Mouse (Mus musculus) heart, embryonic 14.5 days (tissue): Measurements from ENCODE around the gene Slc34a2. TPM values are rescaled to one million over a fixed set of nuclear protein-coding genes. Genes with fewer than 3 reads are reported as not detected.

ENCODE experiments used
- ATAC-seq: fragments of 200-750 bp; cut with Nextera tagmentation; 2 replicates; pipeline ENCODE4 v1.8.0; 2017; ENCODE audit warnings: low read depth, moderate TSS enrichment; ENCODE audit not compliant: insufficient number of reproducible peaks, insufficient read depth, low FRiP score
- H3K27ac ChIP-seq, 2 experiments: fragments of 200-500 bp in 1 of 2; fragments of 300-500 bp in 1 of 2; sonication (generic) in 1 of 2; replicated peaks in 1 of 2; 2 replicates each; pipeline ENCODE4 v1.5.1; 2012 to 2014; ENCODE audit warnings: low read depth in 2 of 2, low read length in 2 of 2, control low read depth in 1 of 2, mild to moderate bottlenecking in 1 of 2, mixed read lengths in 1 of 2; ENCODE audit not compliant: control insufficient read depth in 1 of 2, insufficient read depth in 1 of 2
- H3K27me3 ChIP-seq: fragments of 300-500 bp; sonication (generic); 2 replicates; pipeline ENCODE4 v1.6.1; 2014; ENCODE audit warnings: mild to moderate bottlenecking, low read length, control low read depth; ENCODE audit not compliant: control insufficient read depth, insufficient read depth
- H3K36me3 ChIP-seq: fragments of 300-500 bp; sonication (generic); 2 replicates; pipeline ENCODE4 v1.6.1; 2014; ENCODE audit warnings: mild to moderate bottlenecking, control low read depth, low read length, mixed read lengths; ENCODE audit not compliant: control insufficient read depth, insufficient read depth
- H3K4me1 ChIP-seq, 2 experiments: fragments of 200-500 bp in 1 of 2; fragments of 300-500 bp in 1 of 2; sonication (generic) in 1 of 2; 2 replicates each; pipeline ENCODE4 v1.6.1; 2012 to 2014; ENCODE audit warnings: low read length in 2 of 2, control low read depth in 1 of 2, mixed read lengths in 1 of 2; ENCODE audit not compliant: control insufficient read depth in 2 of 2, insufficient read depth in 2 of 2
- H3K4me2 ChIP-seq: fragments of 300-500 bp; sonication (generic); 2 replicates; pipeline ENCODE4 v1.6.1; 2014; ENCODE audit warnings: mild to moderate bottlenecking, low read length
- H3K4me3 ChIP-seq, 2 experiments: fragments of 200-500 bp in 1 of 2; fragments of 300-500 bp in 1 of 2; sonication (generic) in 1 of 2; 2 replicates each; pipeline ENCODE4 v1.5.1; 2012 to 2014; ENCODE audit warnings: low read length in 2 of 2, mild to moderate bottlenecking in 2 of 2, control low read depth in 1 of 2, low read depth in 1 of 2, moderate library complexity in 1 of 2; ENCODE audit not compliant: control insufficient read depth in 1 of 2, insufficient read depth in 1 of 2
- H3K9ac ChIP-seq: fragments of 300-500 bp; sonication (generic); 2 replicates; pipeline ENCODE4 v1.6.1; 2014; ENCODE audit warnings: mild to moderate bottlenecking, low read length
- H3K9me3 ChIP-seq: fragments of 300-500 bp; sonication (generic); 2 replicates; pipeline ENCODE4 v1.6.1; 2016; ENCODE audit warnings: low read length, control low read depth; ENCODE audit not compliant: control insufficient read depth
- WGBS: fragments of 180-500 bp; shearing (Covaris S2); extraction: QIAGEN DNeasy Blood & Tissue Kit; methylation state at CpG from one replicate; pipeline ENCODE4 v1.1.7; 2014; 5-methylcytosine and 5-hydroxymethylcytosine counted together
- polyA plus RNA-seq: library from polyadenylated mRNA; unstranded; fragments of >200 nt; fragmentation: Nextera tagmentation; extraction: Ambion mirVana; gene quantifications from 2 replicates; pipeline ENCODE4 v1.2.1, GENCODE M21; 2014

Gene Slc34a2
- polyA plus RNA-seq, 1 experiment from 2014 or later = not detected

- no peak overlapping the region for H3K4me3 ChIP-seq
- H3K36me3 ChIP-seq = no peaks in the 10 kb centered on the region
- H3K9me3 ChIP-seq = no peaks in the 10 kb centered on the region
- H3K4me1 ChIP-seq = peaks cover 7 to 8% of the 10 kb centered on the region in 2 experiments
- H3K9ac ChIP-seq = no peak overlapping the region
- no peak overlapping the region for H3K4me2 ChIP-seq
- H3K27me3 ChIP-seq = 0 out of 2 replicates have a peak, but pooled peaks cover 4% of the 10 kb centered on the region
- H3K27ac ChIP-seq = no peak overlapping the region
- 75% methylated on average over 9 of the region's 11 CpGs for WGBS
- ATAC-seq = no peak
These were observed 40.8 kb upstream of the Slc34a2 start for GRCm38 (mm10) chr5:52997032-52997431.

GRCm38 (mm10) chr5:52998097-52998760 lies 39.7 kb upstream of the Slc34a2 start:
- H3K27me3 ChIP-seq = 0 out of 2 replicates have a peak, but pooled peaks cover 4% of the 10 kb centered on the region
- H3K27ac ChIP-seq = no peak overlapping the region
- H3K36me3 ChIP-seq = no peaks in the 10 kb centered on the region
- H3K4me1 ChIP-seq = peaks cover 7 to 8% of the 10 kb centered on the region in 2 experiments
- no peak overlapping the region for H3K4me3 ChIP-seq
- H3K9me3 ChIP-seq = no peaks in the 10 kb centered on the region
- 84% methylated on average over 6 of the region's 6 CpGs for WGBS
- H3K4me2 ChIP-seq = no peak overlapping the region
- H3K9ac ChIP-seq = no peak overlapping the region
- ATAC-seq = no peak

- 63% methylated on average over 5 of the region's 5 CpGs for WGBS
- Histone ChIP-seq H3K27ac (no peak overlapping the region), H3K4me2 (no peak overlapping the region), H3K9ac (no peak overlapping the region), H3K36me3 (no peaks in the 10 kb centered on the region), H3K9me3 (peaks cover 4% of the 10 kb centered on the region), H3K4me1 (peaks cover 7 to 8% of the 10 kb centered on the region in 2 experiments), H3K4me3 (no peak overlapping the region), H3K27me3 (0 out of 2 replicates have a peak, but pooled peaks cover 4% of the 10 kb centered on the region)
- no peak for ATAC-seq
These were observed 37.6 kb upstream of the Slc34a2 start for GRCm38 (mm10) chr5:53000169-53000872.

GRCm38 (mm10) chr5:53002599-53003203 lies 35.2 kb upstream of the Slc34a2 start:
- Histone ChIP-seq H3K4me3 (no peak overlapping the region), H3K27ac (no peak overlapping the region), H3K4me1 (no peaks in the 10 kb centered on the region), H3K9me3 (peaks cover 12% of the 10 kb centered on the region), H3K4me2 (no peak overlapping the region), H3K36me3 (no peaks in the 10 kb centered on the region), H3K9ac (no peak overlapping the region), H3K27me3 (0 out of 2 replicates have a peak, but pooled peaks cover 4% of the 10 kb centered on the region)
- WGBS = 80% methylated on average over 8 of the region's 8 CpGs
- no peak for ATAC-seq

GRCm38 (mm10) chr5:53003495-53003894 lies 34.4 kb upstream of the Slc34a2 start:
- Histone ChIP-seq H3K4me1 (no peaks in the 10 kb centered on the region), H3K4me2 (no peak overlapping the region), H3K27ac (no peak overlapping the region), H3K27me3 (0 out of 2 replicates have a peak, but pooled peaks cover 4% of the 10 kb centered on the region), H3K36me3 (no peaks in the 10 kb centered on the region), H3K9me3 (peaks cover 12% of the 10 kb centered on the region), H3K4me3 (no peak overlapping the region), H3K9ac (no peak overlapping the region)
- 86% methylated on average over 4 of the region's 4 CpGs for WGBS
- no peak for ATAC-seq

GRCm38 (mm10) chr5:53003981-53004380 lies 33.9 kb upstream of the Slc34a2 start:
- no peaks in the 10 kb centered on the region for H3K4me1 ChIP-seq
- no peak overlapping the region for H3K9ac ChIP-seq
- H3K4me3 ChIP-seq = no peak overlapping the region
- no peak overlapping the region for H3K27ac ChIP-seq
- no peaks in the 10 kb centered on the region for H3K36me3 ChIP-seq
- 84% methylated on average over 3 of the region's 3 CpGs for WGBS
- peaks cover 12% of the 10 kb centered on the region for H3K9me3 ChIP-seq
- no peak overlapping the region for H3K4me2 ChIP-seq
- no peak for ATAC-seq
- H3K27me3 ChIP-seq = 0 out of 2 replicates have a peak, but pooled peaks cover 4% of the 10 kb centered on the region

GRCm38 (mm10) chr5:53009027-53009769 lies 28.7 kb upstream of the Slc34a2 start:
- ATAC-seq = no peak
- WGBS = 58% methylated on average over 8 of the region's 8 CpGs
- Histone ChIP-seq H3K27me3 (no peaks in the 10 kb centered on the region), H3K9me3 (peaks cover 12% of the 10 kb centered on the region), H3K4me3 (no peak overlapping the region), H3K36me3 (no peaks in the 10 kb centered on the region), H3K27ac (no peak overlapping the region), H3K4me1 (no peaks in the 10 kb centered on the region; a peak in 1 of 4 replicates), H3K4me2 (no peak overlapping the region), H3K9ac (no peak overlapping the region)
